Mouse (Mus musculus): Measurements from ENCODE around the gene Arhgap31.

GRCm38 (mm10) chr16:38632147-38632546, 80.9 kb downstream of the Arhgap31 start:
- peak; percentile 88 for TF ChIP-seq CTCF (IDR thresholded peaks at IDR 0.05; ENCODE audit: control insufficient read depth, insufficient read depth, low read length)
- no peak for TF ChIP-seq POLR2A (IDR thresholded peaks at IDR 0.05; ENCODE audit: borderline replicate concordance, control insufficient read depth, low read depth, low read length)
